Mouse (Mus musculus) colon, adult 2 months (tissue): ENCODE results near the gene Shisal1. TPM values are rescaled to one million over a fixed set of nuclear protein-coding genes. Genes with fewer than 3 reads are reported as not detected.

ENCODE experiments used
- polyA plus RNA-seq: library from polyadenylated mRNA; depleted of rRNA; stranded (reverse); fragments of >200 nt; gene quantifications from 2 replicates; pipeline ENCODE4 v1.2.3, GENCODE M21; 2012; rRNA removed

The Shisal1 gene
- 12.4 and 19.4 TPM in 2 replicates for polyA plus RNA-seq

DNA sequence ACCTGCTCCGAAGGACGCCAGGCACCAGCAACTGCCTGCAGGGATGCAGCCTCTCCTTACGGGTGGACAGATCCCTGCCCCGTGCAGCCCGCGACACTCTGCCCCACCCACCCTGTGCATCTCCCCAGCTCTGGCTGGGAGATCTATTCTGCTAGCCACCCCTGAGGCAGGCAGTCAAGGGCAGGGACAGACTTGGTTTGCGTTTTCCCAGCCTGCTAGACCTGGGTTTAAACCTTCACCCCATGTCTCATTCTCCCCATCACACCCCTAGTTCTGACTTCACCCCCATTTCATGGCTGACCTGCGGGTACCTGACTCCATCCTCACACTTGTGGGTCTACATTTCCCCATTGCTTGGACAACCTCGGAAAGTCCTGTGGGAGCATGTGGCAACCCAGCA lies at the start of gene Shisal1:
Gene Shisal1, minus strand, starts transcription at position 101 of the 400 bp plus-strand sequence.

Other genes starting within 250 kb of the Shisal1 start
- gene Parvb, start 215.1 kb downstream of the Shisal1 start, polyA plus RNA-seq: 3.8 and 4.2 TPM in 2 replicates
- 1.8 TPM in 2 replicates for gene Parvg, start 123.1 kb downstream of the Shisal1 start, polyA plus RNA-seq
- 5.1 and 6.1 TPM in 2 replicates for gene Rtl6, start 110.7 kb upstream of the Shisal1 start, polyA plus RNA-seq
- 37.9 and 48.5 TPM in 2 replicates for gene Prr5, start 222.5 kb upstream of the Shisal1 start, polyA plus RNA-seq